Mouse (Mus musculus) stomach, postnatal 0 days (tissue): Measurements from ENCODE around the gene Brsk1. TPM values are rescaled to one million over a fixed set of nuclear protein-coding genes. Genes with fewer than 3 reads are reported as not detected.

Experiments used
- ATAC-seq: fragments of 200-750 bp; cut with Nextera tagmentation; 2 replicates; pipeline ENCODE4 v1.8.0; 2017; ENCODE audit not compliant: low FRiP score, low TSS enrichment
- DNase-seq: peaks from one replicate; pipeline ENCODE4 v3.0.0-alpha.2; 2016; ENCODE audit warnings: low spot score
- H3K27ac ChIP-seq: fragments of 300-500 bp; sonication (generic); replicated peaks from 2 replicates; pipeline ENCODE4 v1.5.1; 2014; ENCODE audit warnings: mild to moderate bottlenecking, control low read depth
- H3K27me3 ChIP-seq: fragments of 300-500 bp; sonication (generic); 2 replicates; pipeline ENCODE4 v1.6.1; 2014; ENCODE audit warnings: low read length; ENCODE audit not compliant: control insufficient read depth, insufficient read depth
- H3K36me3 ChIP-seq: fragments of 300-500 bp; sonication (generic); 2 replicates; pipeline ENCODE4 v1.6.1; 2014; ENCODE audit warnings: low read length, mixed read lengths; ENCODE audit not compliant: control insufficient read depth, insufficient read depth
- H3K4me1 ChIP-seq: fragments of 300-500 bp; sonication (generic); replicated peaks from 2 replicates; pipeline ENCODE4 v1.6.1; 2014; ENCODE audit warnings: antibody characterized with exemption; ENCODE audit not compliant: control insufficient read depth, insufficient read depth
- H3K4me2 ChIP-seq: fragments of 300-500 bp; sonication (generic); replicated peaks from 2 replicates; pipeline ENCODE4 v1.6.1; 2014; ENCODE audit warnings: low read depth, mild to moderate bottlenecking, control low read depth, moderate library complexity
- H3K4me3 ChIP-seq: fragments of 300-500 bp; sonication (generic); 2 replicates; pipeline ENCODE4 v1.5.1; 2014; ENCODE audit warnings: low read depth, low read length, control low read depth
- H3K9ac ChIP-seq: fragments of 300-500 bp; sonication (generic); 2 replicates; pipeline ENCODE4 v1.6.1; 2014; ENCODE audit warnings: mild to moderate bottlenecking, low read length, control low read depth, mixed read lengths
- H3K9me3 ChIP-seq: fragments of 300-500 bp; sonication (generic); 2 replicates; pipeline ENCODE4 v1.6.1; 2016; ENCODE audit warnings: low read length; ENCODE audit not compliant: control insufficient read depth
- CTCF ChIP-seq: IDR thresholded peaks from 2 replicates; pipeline ENCODE4 v1.5.1; 2016; ENCODE audit warnings: antibody characterized with exemption, low read depth, mild to moderate bottlenecking, moderate library complexity
- EP300 ChIP-seq: optimal IDR thresholded peaks from 2 replicates; pipeline ENCODE3; 2016; ENCODE audit warnings: antibody characterized with exemption
- WGBS: fragments of 180-500 bp; shearing (Covaris S2); extraction: QIAGEN DNeasy Blood & Tissue Kit; methylation state at CpG from one replicate; pipeline ENCODE4 v1.1.7; 2014; 5-methylcytosine and 5-hydroxymethylcytosine counted together
- polyA plus RNA-seq: library from polyadenylated mRNA; unstranded; fragments of >200 nt; fragmentation: Nextera tagmentation; extraction: Ambion mirVana; gene quantifications from 2 replicates; pipeline ENCODE4 v1.2.1, GENCODE M21; 2015

Gene Brsk1
- polyA plus RNA-seq, 1 experiment from 2014 or later: 0.36 TPM

DNA sequence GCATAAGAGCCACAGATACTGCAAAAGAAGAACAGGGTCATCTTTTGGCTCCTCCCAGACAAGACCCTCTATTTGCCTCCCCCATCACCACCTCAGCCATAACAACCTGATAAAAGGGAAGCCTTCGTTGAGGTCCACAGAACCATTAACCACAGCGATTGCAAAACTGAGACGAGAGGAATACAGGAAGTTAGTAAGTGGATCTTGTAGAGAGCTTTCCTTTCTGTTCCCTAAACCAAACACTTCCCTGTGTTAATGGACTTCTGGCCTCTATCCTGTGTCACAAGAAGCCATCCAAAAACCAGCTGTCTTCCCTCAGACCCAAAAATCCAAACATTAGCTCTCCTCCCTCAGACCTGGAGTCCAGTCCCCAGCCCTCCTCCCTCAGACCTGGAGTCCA lies 34.0 kb downstream of the Brsk1 start:
- no peaks in the 10 kb centered on the region for H3K4me1 ChIP-seq
- no peaks in the 10 kb centered on the region for H3K9me3 ChIP-seq
- peak overlapping the region; percentile 32 for H3K4me3 ChIP-seq
- TF ChIP-seq EP300 (no peak), CTCF (no peak)
- DNase-seq (no peak), ATAC-seq (peak; percentile 57)
- WGBS: 27% methylated on average over 3 of the region's 3 CpGs
- H3K27me3 ChIP-seq: no peaks in the 10 kb centered on the region; the same call in 1 of the 2 replicates
- peak overlapping the region; percentile 31 for H3K9ac ChIP-seq
- H3K36me3 ChIP-seq: no peaks in the 10 kb centered on the region
- H3K27ac ChIP-seq: peak overlapping the region; percentile 78
- H3K4me2 ChIP-seq: peak overlapping the region; percentile 58

DNA sequence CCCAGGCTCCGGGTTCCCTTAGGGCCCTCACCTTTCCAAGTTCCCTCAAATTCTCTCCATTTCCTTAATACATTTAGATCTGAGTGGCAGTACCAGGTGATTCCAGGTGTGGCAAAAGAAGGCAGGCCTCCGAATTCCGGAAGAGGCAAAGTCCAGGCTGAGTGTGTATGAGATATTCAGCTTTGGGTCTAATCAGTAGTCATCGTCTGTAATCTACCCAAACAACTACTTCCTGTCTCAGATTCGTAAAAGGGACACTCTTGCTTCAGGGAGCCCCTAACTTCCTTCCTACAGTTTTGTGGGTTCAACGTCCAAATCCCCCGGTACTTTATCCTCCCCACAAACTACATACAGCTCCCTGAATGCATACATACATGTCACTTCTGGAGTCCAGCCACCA lies 34.8 kb downstream of the Brsk1 start, which contains the start of gene Tmem150b:
Gene Tmem150b (minus strand): TSS at position 81 of the 400 bp plus-strand sequence.
- no peak for TF ChIP-seq CTCF
- no peak for TF ChIP-seq EP300
- 71% methylated on average over 7 of the region's 7 CpGs for WGBS
- H3K27me3 ChIP-seq: no peaks in the 10 kb centered on the region; the same call in 1 of the 2 replicates
- peak within 1 kb of the TSS; percentile 58 for H3K4me2 ChIP-seq
- peak; percentile 83 for ATAC-seq
- H3K27ac ChIP-seq: peak within 1 kb of the TSS; percentile 78
- H3K4me1 ChIP-seq: no peaks in the 10 kb centered on the region
- DNase-seq: peak; percentile 64
- peak within 1 kb of the TSS; percentile 32 for H3K4me3 ChIP-seq
- peak within 1 kb of the TSS; percentile 31 for H3K9ac ChIP-seq
- H3K36me3 ChIP-seq: no peaks in the 10 kb centered on the region
- no peaks in the 10 kb centered on the region for H3K9me3 ChIP-seq

GRCm38 (mm10) chr7:4731090-4731489 lies 40.7 kb downstream of the Brsk1 start:
- ATAC-seq (no peak), DNase-seq (no peak)
- Histone ChIP-seq H3K27ac (no peak overlapping the region), H3K9ac (no peak overlapping the region), H3K4me2 (no peak overlapping the region), H3K4me3 (no peak overlapping the region), H3K27me3 (no peaks in the 10 kb centered on the region), H3K9me3 (no peaks in the 10 kb centered on the region), H3K36me3 (no peaks in the 10 kb centered on the region), H3K4me1 (no peaks in the 10 kb centered on the region)
- WGBS: 77% methylated on average over 5 of the region's 5 CpGs
- TF ChIP-seq EP300 (no peak), CTCF (no peak)

DNA sequence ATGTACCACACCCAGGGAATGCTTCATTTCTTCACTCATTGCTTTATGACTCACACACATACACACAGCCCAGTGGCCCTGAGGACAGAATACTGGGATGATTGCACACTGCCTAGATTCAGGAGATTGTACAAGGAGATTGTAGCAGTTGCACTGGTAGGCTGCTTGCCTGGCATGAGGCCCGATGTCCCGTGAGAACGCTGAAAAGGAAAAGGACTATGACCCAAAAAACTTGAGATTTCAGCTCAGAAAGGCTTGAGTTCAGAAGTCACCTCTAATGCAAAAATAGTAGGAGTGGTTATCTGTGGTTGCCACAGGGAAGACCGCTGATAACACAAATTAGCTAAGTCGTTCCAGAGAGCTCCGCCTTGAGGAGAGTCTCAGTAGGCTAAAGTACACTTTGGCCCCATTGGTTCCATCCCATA lies 42.6 kb downstream of the Brsk1 start:
- H3K27ac ChIP-seq: no peak overlapping the region
- no peaks in the 10 kb centered on the region for H3K36me3 ChIP-seq
- no peaks in the 10 kb centered on the region for H3K4me1 ChIP-seq
- H3K4me2 ChIP-seq: no peak overlapping the region
- DNase-seq (no peak), ATAC-seq (peak; percentile 77)
- H3K9me3 ChIP-seq: no peaks in the 10 kb centered on the region
- WGBS: 55% methylated on average over 6 of the region's 6 CpGs
- TF ChIP-seq CTCF (no peak), EP300 (no peak)
- H3K27me3 ChIP-seq: no peaks in the 10 kb centered on the region
- no peak overlapping the region for H3K9ac ChIP-seq
- no peak overlapping the region for H3K4me3 ChIP-seq

- 0 out of 2 replicates have a peak overlapping the region, but pooled peaks have one; percentile 1 for H3K27ac ChIP-seq
- H3K27me3 ChIP-seq: no peaks in the 10 kb centered on the region
- TF ChIP-seq EP300: no peak
- TF ChIP-seq CTCF: no peak
- H3K9me3 ChIP-seq: no peaks in the 10 kb centered on the region
- 0 out of 2 replicates have a peak, but pooled peaks cover 2% of the 10 kb centered on the region for H3K4me1 ChIP-seq
- H3K9ac ChIP-seq: no peak overlapping the region
- H3K4me3 ChIP-seq: peak overlapping the region; percentile 18
- no peak for ATAC-seq
- H3K4me2 ChIP-seq: peak overlapping the region; percentile 47
- no peak for DNase-seq
- WGBS: 45% methylated on average over 10 of the region's 10 CpGs
- H3K36me3 ChIP-seq: no peaks in the 10 kb centered on the region
Observed at GRCm38 (mm10) chr7:4739041-4739543, 48.7 kb downstream of the Brsk1 start.

- peak within 1 kb of the TSS; percentile 77 for H3K9ac ChIP-seq
- 0 out of 2 replicates have a peak, but pooled peaks cover 2% of the 10 kb centered on the region for H3K4me1 ChIP-seq
- under 1% methylated on average over 30 of the region's 44 CpGs for WGBS
- no peaks in the 10 kb centered on the region for H3K9me3 ChIP-seq
- H3K27me3 ChIP-seq: no peaks in the 10 kb centered on the region
- peak within 1 kb of the TSS; percentile 94 for H3K27ac ChIP-seq
- peak; percentile 98 for ATAC-seq
- H3K4me3 ChIP-seq: peak within 1 kb of the TSS; percentile 87
- H3K4me2 ChIP-seq: peak within 1 kb of the TSS; percentile 76
- no peaks in the 10 kb centered on the region for H3K36me3 ChIP-seq
- peak; percentile 96 for DNase-seq
- TF ChIP-seq CTCF (peak; percentile 59), EP300 (peak; percentile 88)
Observed at GRCm38 (mm10) chr7:4739544-4740275, 49.3 kb downstream of the Brsk1 start, which contains the start of gene Kmt5c. TSS of gene Kmt5c (plus strand) at chr7:4740115.
